Mouse (Mus musculus): ENCODE measurements around the gene Zfp580.
A peak's percentile ranks its signal among the peaks of the same experiment; 100 is the strongest.
"Not testable (repeated sequence)": the region's sequence is repeated elsewhere in the genome, so short reads cannot be mapped to it uniquely, and the experiment has no call there.

The Zfp580 gene

GRCm38 (mm10) chr7:5051193-5052192 lies at the start of gene Zfp580:
TSS of gene Zfp580 (plus strand) at chr7:5051538.
- peak; percentile 74 to 82 for DNase-seq (ENCODE audit: low spot score in 2 of 2)

- not testable (repeated sequence) for DNase-seq (ENCODE audit: low spot score in 2 of 2)
Observed at GRCm38 (mm10) chr7:5002876-5003275, 48.5 kb upstream of the Zfp580 start.

- no peak for DNase-seq (ENCODE audit: low spot score in 2 of 2)
Observed at GRCm38 (mm10) chr7:5008229-5008628, 43.1 kb upstream of the Zfp580 start.

- no peak for DNase-seq (ENCODE audit: low spot score in 2 of 2)
Observed at GRCm38 (mm10) chr7:5012681-5013513, 38.4 kb upstream of the Zfp580 start.

- peak; percentile 95 to 98 for DNase-seq (ENCODE audit: low spot score in 2 of 2)
Observed at GRCm38 (mm10) chr7:5014251-5015117, 36.9 kb upstream of the Zfp580 start, which contains the start of the genes Zfp524 and Fiz1. TSS of gene Zfp524 (plus strand) at chr7:5014415. TSS of gene Fiz1 (minus strand) at chr7:5014697.

- DNase-seq (ENCODE audit: low spot score in 2 of 2) = peak; percentile 90 to 95
Observed at GRCm38 (mm10) chr7:5015118-5016001, 36.0 kb upstream of the Zfp580 start, which contains the start of gene Gm44973. TSS of gene Gm44973 (plus strand) at chr7:5015496.

GRCm38 (mm10) chr7:5016057-5016456 lies 35.3 kb upstream of the Zfp580 start:
- no peak for DNase-seq (ENCODE audit: low spot score in 2 of 2)

- no peak for DNase-seq (ENCODE audit: low spot score in 2 of 2)
Observed at GRCm38 (mm10) chr7:5016920-5017319, 34.4 kb upstream of the Zfp580 start.

GRCm38 (mm10) chr7:5017352-5017751 lies 34.0 kb upstream of the Zfp580 start:
- DNase-seq (ENCODE audit: low spot score in 2 of 2) = no peak

GRCm38 (mm10) chr7:5017931-5018330 lies 33.4 kb upstream of the Zfp580 start:
- DNase-seq (ENCODE audit: low spot score in 2 of 2) = no peak

- not testable (repeated sequence) for DNase-seq (ENCODE audit: low spot score in 2 of 2)
Observed at GRCm38 (mm10) chr7:5019576-5019975, 31.8 kb upstream of the Zfp580 start.

GRCm38 (mm10) chr7:5020000-5020681 lies 31.2 kb upstream of the Zfp580 start, which contains the start of the genes Zfp865 and Ccdc106:
TSS of gene Zfp865 (plus strand) at chr7:5020376.
TSS of gene Ccdc106 (plus strand) at chr7:5020553.
- peak; percentile 99 for DNase-seq (ENCODE audit: low spot score in 2 of 2)

GRCm38 (mm10) chr7:5020685-5021084 lies 30.7 kb upstream of the Zfp580 start:
- no peak for DNase-seq (ENCODE audit: low spot score in 2 of 2)

- DNase-seq (ENCODE audit: low spot score in 2 of 2) = no peak
Observed at GRCm38 (mm10) chr7:5021197-5021596, 30.1 kb upstream of the Zfp580 start.

- no peak for DNase-seq (ENCODE audit: low spot score in 2 of 2)
Observed at GRCm38 (mm10) chr7:5029543-5029942, 21.8 kb upstream of the Zfp580 start.

GRCm38 (mm10) chr7:5029946-5030345 lies 21.4 kb upstream of the Zfp580 start:
- no peak for DNase-seq (ENCODE audit: low spot score in 2 of 2)

GRCm38 (mm10) chr7:5030554-5031275 lies 20.6 kb upstream of the Zfp580 start:
- no peak for DNase-seq (ENCODE audit: low spot score in 2 of 2)

- DNase-seq (ENCODE audit: low spot score in 2 of 2) = no peak
Observed at GRCm38 (mm10) chr7:5031496-5031895, 19.8 kb upstream of the Zfp580 start.

GRCm38 (mm10) chr7:5033818-5034217 lies 17.5 kb upstream of the Zfp580 start, which contains the start of gene 4632433K11Rik:
TSS of gene 4632433K11Rik (plus strand) at chr7:5034118.
- no peak for DNase-seq (ENCODE audit: low spot score in 2 of 2)

Measured in frontal cortex, postnatal 36 days (tissue).